Mouse (Mus musculus) B cell, adult 62 days (primary cell): ENCODE measurements around the gene Ndufaf4. TPM values are rescaled to one million over a fixed set of nuclear protein-coding genes. Genes with fewer than 3 reads are reported as not detected.

Source experiments
- total RNA-seq: library from RNA; stranded (reverse); gene quantifications from 4 replicates; pipeline ENCODE4 v1.2.4, GENCODE M21; 2023

Gene Ndufaf4
- 11.5 to 19.0 TPM (median 17.4 TPM) in 4 replicates for total RNA-seq

GRCm38 (mm10) chr4:24897851-24898515 is at the start of gene Ndufaf4:
Gene Ndufaf4 (plus strand): TSS chr4:24898083.

DNA sequence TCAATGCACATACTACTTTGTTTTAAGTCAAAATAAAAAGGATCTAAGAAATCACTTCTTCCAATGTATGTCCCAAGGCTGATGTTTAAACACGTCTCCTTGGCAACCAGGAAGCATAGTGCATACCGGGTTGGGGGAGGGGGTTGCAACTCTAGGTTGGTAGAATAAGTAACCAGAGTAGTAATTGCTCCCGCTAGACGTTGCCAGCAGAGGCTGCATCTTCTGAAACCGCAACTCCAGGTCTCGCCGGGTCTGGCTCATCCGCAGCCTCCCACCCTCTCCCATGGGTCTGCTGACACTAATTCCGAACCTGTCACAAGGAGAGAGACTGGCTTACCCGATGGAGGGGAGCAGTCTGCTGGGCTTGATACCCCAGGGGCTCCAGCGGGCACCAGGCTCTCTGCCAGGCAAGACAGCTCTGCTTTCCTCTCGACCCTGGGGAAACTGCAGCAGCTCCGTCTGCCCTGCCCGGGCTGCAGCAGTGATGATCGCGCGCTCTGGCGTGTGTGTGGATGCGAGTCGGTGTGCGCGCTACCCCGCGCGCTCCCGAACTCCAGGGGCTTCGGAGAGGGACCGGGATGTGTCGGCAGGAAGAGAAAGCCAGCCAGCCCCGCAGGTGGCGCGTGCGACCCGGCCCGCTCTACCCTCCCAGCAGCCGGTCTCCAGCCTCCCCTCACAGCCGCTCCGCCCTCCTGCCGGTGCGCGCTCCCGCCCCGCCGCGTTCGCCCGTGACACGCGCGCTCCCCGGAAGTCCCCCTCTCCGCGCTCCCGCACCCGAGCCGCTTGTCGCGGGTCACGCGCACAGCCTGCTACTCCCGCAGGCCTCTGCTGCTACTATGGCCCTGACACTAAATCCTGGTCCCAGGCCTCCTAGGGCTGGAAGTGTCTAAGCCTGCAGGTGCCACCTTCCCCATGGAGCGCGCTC is 47.2 kb upstream of the Ndufaf4 start, which contains the start of gene Klhl32:
Klhl32 (minus strand) TSS at position 724 of the 925 bp plus-strand sequence.

Other genes starting within 250 kb of the Ndufaf4 start
- gene Klhl32, start 47.0 kb upstream of the Ndufaf4 start, total RNA-seq: not detected in 4 replicates
- 0.22 TPM in 1 of 4 replicates, not detected in the others for gene Gpr63, start 68.3 kb downstream of the Ndufaf4 start, total RNA-seq